Mouse (Mus musculus): ENCODE results near the gene Flot1. TPM values are rescaled to one million over a fixed set of nuclear protein-coding genes. Genes with fewer than 3 reads are reported as not detected.

Gene Flot1
- total and polyA plus RNA-seq, 3 experiments = 68.5 to 93.5 (median 84.9) TPM

GRCm38 (mm10) chr17:35782398-35782797 is 40.6 kb upstream of the Flot1 start:
- ATAC-seq (ENCODE audit: extremely low read depth, insufficient number of reproducible peaks, low FRiP score, poor library complexity, severe bottlenecking) (no peak), DNase-seq (ENCODE audit: low spot score) (no peak)
- no peaks in the 10 kb centered on the region for H3K9me3 ChIP-seq (replicated peaks)
- peaks cover 42% of the 10 kb centered on the region for H3K4me1 ChIP-seq (ENCODE audit: insufficient read depth, low read depth, low read length)
- no peaks in the 10 kb centered on the region for H3K36me3 ChIP-seq (replicated peaks)
- no peak overlapping the region for H3K4me3 ChIP-seq (ENCODE audit: low read depth, low read length)
- TF ChIP-seq POLR2AphosphoS5 (IDR thresholded peaks at IDR 0.05; ENCODE audit: insufficient replicate concordance, low read depth, low read length) = no peak
- TF ChIP-seq TAL1 (conservative IDR thresholded peaks at IDR 0.05; ENCODE audit: low read depth, low read length) = no peak
- peak; percentile 60 for TF ChIP-seq CTCF (IDR thresholded peaks at IDR 0.05; ENCODE audit: low read depth, low read length)
- TF ChIP-seq GATA1 (IDR thresholded peaks at IDR 0.05; ENCODE audit: borderline replicate concordance, low read length) = no peak
- H3K27me3 ChIP-seq (ENCODE audit: insufficient read depth, low read length) = no peaks in the 10 kb centered on the region

- DNase-seq (ENCODE audit: low spot score) = no peak
These were observed 40.1 kb upstream of the Flot1 start for GRCm38 (mm10) chr17:35782924-35783323.

GRCm38 (mm10) chr17:35783944-35784343 is 39.1 kb upstream of the Flot1 start:
- TF ChIP-seq TAL1 (conservative IDR thresholded peaks at IDR 0.05; ENCODE audit: low read depth, low read length) (no peak), POLR2AphosphoS5 (IDR thresholded peaks at IDR 0.05; ENCODE audit: insufficient replicate concordance, low read depth, low read length) (no peak), GATA2 (IDR thresholded peaks at IDR 0.05; ENCODE audit: borderline replicate concordance, low read depth, low read length) (no peak)
- Histone ChIP-seq H3K9me3 (replicated peaks) (no peaks in the 10 kb centered on the region), H3K4me3 (ENCODE audit: low read depth, low read length) (no peak overlapping the region), H3K36me3 (replicated peaks) (no peaks in the 10 kb centered on the region), H3K4me1 (ENCODE audit: insufficient read depth, low read depth, low read length) (peaks cover 40% of the 10 kb centered on the region), H3K27me3 (ENCODE audit: insufficient read depth, low read length) (no peaks in the 10 kb centered on the region)
- DNase-seq (ENCODE audit: low spot score) (no peak), ATAC-seq (ENCODE audit: extremely low read depth, insufficient number of reproducible peaks, low FRiP score, poor library complexity, severe bottlenecking) (peak; percentile 40)

More at GRCm38 (mm10) chr17:35782924-35783323, 40.1 kb upstream of the Flot1 start:
- H3K36me3 ChIP-seq (replicated peaks) = no peaks in the 10 kb centered on the region
- TF ChIP-seq TAL1 (conservative IDR thresholded peaks at IDR 0.05; ENCODE audit: low read depth, low read length) (no peak), CTCF (IDR thresholded peaks at IDR 0.05; ENCODE audit: low read depth, low read length) (no peak), GATA2 (IDR thresholded peaks at IDR 0.05; ENCODE audit: borderline replicate concordance, low read depth, low read length) (no peak), POLR2AphosphoS5 (IDR thresholded peaks at IDR 0.05; ENCODE audit: insufficient replicate concordance, low read depth, low read length) (no peak)
- no peak for ATAC-seq (ENCODE audit: extremely low read depth, insufficient number of reproducible peaks, low FRiP score, poor library complexity, severe bottlenecking)
- no peaks in the 10 kb centered on the region for H3K27me3 ChIP-seq (ENCODE audit: insufficient read depth, low read length)
- no peak overlapping the region for H3K4me3 ChIP-seq (ENCODE audit: low read depth, low read length)
- peaks cover 39% of the 10 kb centered on the region for H3K4me1 ChIP-seq (ENCODE audit: insufficient read depth, low read depth, low read length)
- H3K9me3 ChIP-seq (replicated peaks) = no peaks in the 10 kb centered on the region

- no peak overlapping the region for H3K4me3 ChIP-seq (ENCODE audit: low read depth, low read length)
- no peak for DNase-seq (ENCODE audit: low spot score)
- no peaks in the 10 kb centered on the region for H3K9me3 ChIP-seq (replicated peaks)
- no peak for TF ChIP-seq POLR2AphosphoS5 (IDR thresholded peaks at IDR 0.05; ENCODE audit: insufficient replicate concordance, low read depth, low read length)
- no peak for TF ChIP-seq GATA2 (IDR thresholded peaks at IDR 0.05; ENCODE audit: borderline replicate concordance, low read depth, low read length)
- no peak for TF ChIP-seq GATA1 (IDR thresholded peaks at IDR 0.05; ENCODE audit: borderline replicate concordance, low read length)
- no peak for TF ChIP-seq CTCF (IDR thresholded peaks at IDR 0.05; ENCODE audit: low read depth, low read length)
- peaks cover 5% of the 10 kb centered on the region for H3K27me3 ChIP-seq (ENCODE audit: insufficient read depth, low read length)
- no peak for ATAC-seq (ENCODE audit: extremely low read depth, insufficient number of reproducible peaks, low FRiP score, poor library complexity, severe bottlenecking)
- no peaks in the 10 kb centered on the region for H3K36me3 ChIP-seq (replicated peaks)
- H3K4me1 ChIP-seq (ENCODE audit: insufficient read depth, low read depth, low read length) = peaks cover 32% of the 10 kb centered on the region
These were observed 37.9 kb upstream of the Flot1 start for GRCm38 (mm10) chr17:35785140-35785539.

- Histone ChIP-seq H3K36me3 (replicated peaks) (no peaks in the 10 kb centered on the region), H3K27me3 (ENCODE audit: insufficient read depth, low read length) (peaks cover 5% of the 10 kb centered on the region), H3K9me3 (replicated peaks) (no peaks in the 10 kb centered on the region), H3K4me1 (ENCODE audit: insufficient read depth, low read depth, low read length) (peaks cover 36% of the 10 kb centered on the region), H3K4me3 (ENCODE audit: low read depth, low read length) (no peak overlapping the region)
- no peak for ATAC-seq (ENCODE audit: extremely low read depth, insufficient number of reproducible peaks, low FRiP score, poor library complexity, severe bottlenecking)
- no peak for DNase-seq (ENCODE audit: low spot score)
- TF ChIP-seq GATA1 (IDR thresholded peaks at IDR 0.05; ENCODE audit: borderline replicate concordance, low read length) (no peak), CTCF (IDR thresholded peaks at IDR 0.05; ENCODE audit: low read depth, low read length) (no peak), TAL1 (conservative IDR thresholded peaks at IDR 0.05; ENCODE audit: low read depth, low read length) (no peak), GATA2 (IDR thresholded peaks at IDR 0.05; ENCODE audit: borderline replicate concordance, low read depth, low read length) (no peak), POLR2AphosphoS5 (IDR thresholded peaks at IDR 0.05; ENCODE audit: insufficient replicate concordance, low read depth, low read length) (no peak)
These were observed 35.5 kb upstream of the Flot1 start for GRCm38 (mm10) chr17:35787493-35787892.

- no peaks in the 10 kb centered on the region for H3K36me3 ChIP-seq (replicated peaks)
- ATAC-seq (ENCODE audit: extremely low read depth, insufficient number of reproducible peaks, low FRiP score, poor library complexity, severe bottlenecking) = no peak
- no peak for DNase-seq (ENCODE audit: low spot score)
- H3K27me3 ChIP-seq (ENCODE audit: insufficient read depth, low read length) = peaks cover 5% of the 10 kb centered on the region
- no peaks in the 10 kb centered on the region for H3K9me3 ChIP-seq (replicated peaks)
- H3K4me1 ChIP-seq (ENCODE audit: insufficient read depth, low read depth, low read length) = peaks cover 41% of the 10 kb centered on the region
- no peak overlapping the region for H3K4me3 ChIP-seq (ENCODE audit: low read depth, low read length)
- TF ChIP-seq POLR2AphosphoS5 (IDR thresholded peaks at IDR 0.05; ENCODE audit: insufficient replicate concordance, low read depth, low read length) (no peak), CTCF (IDR thresholded peaks at IDR 0.05; ENCODE audit: low read depth, low read length) (no peak), TAL1 (conservative IDR thresholded peaks at IDR 0.05; ENCODE audit: low read depth, low read length) (no peak), GATA2 (IDR thresholded peaks at IDR 0.05; ENCODE audit: borderline replicate concordance, low read depth, low read length) (no peak), GATA1 (IDR thresholded peaks at IDR 0.05; ENCODE audit: borderline replicate concordance, low read length) (no peak)
These were observed 35.0 kb upstream of the Flot1 start for GRCm38 (mm10) chr17:35788025-35788424.

GRCm38 (mm10) chr17:35790933-35791332 is 32.1 kb upstream of the Flot1 start:
- TF ChIP-seq POLR2AphosphoS5 (IDR thresholded peaks at IDR 0.05; ENCODE audit: insufficient replicate concordance, low read depth, low read length) (no peak), TAL1 (conservative IDR thresholded peaks at IDR 0.05; ENCODE audit: low read depth, low read length) (no peak), GATA2 (IDR thresholded peaks at IDR 0.05; ENCODE audit: borderline replicate concordance, low read depth, low read length) (no peak)
- no peaks in the 10 kb centered on the region for H3K36me3 ChIP-seq (replicated peaks)
- peaks cover 45% of the 10 kb centered on the region for H3K4me1 ChIP-seq (ENCODE audit: insufficient read depth, low read depth, low read length)
- no peak for ATAC-seq (ENCODE audit: extremely low read depth, insufficient number of reproducible peaks, low FRiP score, poor library complexity, severe bottlenecking)
- H3K27me3 ChIP-seq (ENCODE audit: insufficient read depth, low read length) = peaks cover 5% of the 10 kb centered on the region
- DNase-seq (ENCODE audit: low spot score) = no peak
- no peak overlapping the region for H3K4me3 ChIP-seq (ENCODE audit: low read depth, low read length)
- no peaks in the 10 kb centered on the region for H3K9me3 ChIP-seq (replicated peaks)

All from G1E (cell line).